Mouse (Mus musculus) colon, adult 2 months (tissue): ENCODE results near the gene Adgre1. TPM values are rescaled to one million over a fixed set of nuclear protein-coding genes. Genes with fewer than 3 reads are reported as not detected.

Experiments
- polyA plus RNA-seq: library from polyadenylated mRNA; depleted of rRNA; stranded (reverse); fragments of >200 nt; gene quantifications from 2 replicates; pipeline ENCODE4 v1.2.3, GENCODE M21; 2012; rRNA removed

Gene Adgre1
- polyA plus RNA-seq, result 6.2 and 6.5 TPM in 2 replicates

GRCm38 (mm10) chr17:57358441-57358840, at the start of gene Adgre1:
Adgre1 (plus strand) TSS chr17:57358691.

Other genes starting within 250 kb of the Adgre1 start
- gene Cd70, start 208.9 kb upstream of the Adgre1 start, polyA plus RNA-seq, result not detected in 2 replicates
- 0.48 and 0.52 TPM in 2 replicates for gene Tnfsf14, start 164.5 kb upstream of the Adgre1 start, polyA plus RNA-seq
- gene C3, start 130.6 kb upstream of the Adgre1 start, polyA plus RNA-seq, result 40.1 and 41.4 TPM in 2 replicates
- 108 and 126 TPM in 2 replicates for gene Gpr108, start 110.2 kb upstream of the Adgre1 start, polyA plus RNA-seq
- 46.6 and 47.7 TPM in 2 replicates for gene Trip10, start 109.2 kb upstream of the Adgre1 start, polyA plus RNA-seq
- 5.4 TPM in 2 replicates for gene Vav1, start 79.6 kb upstream of the Adgre1 start, polyA plus RNA-seq
- not detected in 2 replicates for gene Vmn2r120, start 186.8 kb downstream of the Adgre1 start, polyA plus RNA-seq